Mouse (Mus musculus) small intestine, adult 2 months (tissue): Measurements from ENCODE around the gene Rpl18.

Source experiments
- CTCF ChIP-seq: fragments of 200-500 bp; IDR thresholded peaks from 2 replicates; pipeline ENCODE4 v1.5.1; 2012; ENCODE audit warnings: low read depth, mild to moderate bottlenecking, control low read depth, inconsistent platforms, low read length, moderate library complexity, mixed read lengths; ENCODE audit not compliant: insufficient replicate concordance, insufficient read length; ENCODE audit errors: extremely low read depth
- POLR2A ChIP-seq: fragments of 200-500 bp; IDR thresholded peaks from 2 replicates; pipeline ENCODE4 v1.6.1; 2012; ENCODE audit warnings: low read depth, mild to moderate bottlenecking, control low read depth, inconsistent platforms, low read length, moderate library complexity

GRCm38 (mm10) chr7:45717918-45718297 lies 2.7 kb downstream of the Rpl18 start, which contains the start of gene Sphk2:
- TF ChIP-seq POLR2A (peak; percentile 80), CTCF (no peak)
